Mouse (Mus musculus): ENCODE measurements around the gene Dcdc2a.

The Dcdc2a gene

DNA sequence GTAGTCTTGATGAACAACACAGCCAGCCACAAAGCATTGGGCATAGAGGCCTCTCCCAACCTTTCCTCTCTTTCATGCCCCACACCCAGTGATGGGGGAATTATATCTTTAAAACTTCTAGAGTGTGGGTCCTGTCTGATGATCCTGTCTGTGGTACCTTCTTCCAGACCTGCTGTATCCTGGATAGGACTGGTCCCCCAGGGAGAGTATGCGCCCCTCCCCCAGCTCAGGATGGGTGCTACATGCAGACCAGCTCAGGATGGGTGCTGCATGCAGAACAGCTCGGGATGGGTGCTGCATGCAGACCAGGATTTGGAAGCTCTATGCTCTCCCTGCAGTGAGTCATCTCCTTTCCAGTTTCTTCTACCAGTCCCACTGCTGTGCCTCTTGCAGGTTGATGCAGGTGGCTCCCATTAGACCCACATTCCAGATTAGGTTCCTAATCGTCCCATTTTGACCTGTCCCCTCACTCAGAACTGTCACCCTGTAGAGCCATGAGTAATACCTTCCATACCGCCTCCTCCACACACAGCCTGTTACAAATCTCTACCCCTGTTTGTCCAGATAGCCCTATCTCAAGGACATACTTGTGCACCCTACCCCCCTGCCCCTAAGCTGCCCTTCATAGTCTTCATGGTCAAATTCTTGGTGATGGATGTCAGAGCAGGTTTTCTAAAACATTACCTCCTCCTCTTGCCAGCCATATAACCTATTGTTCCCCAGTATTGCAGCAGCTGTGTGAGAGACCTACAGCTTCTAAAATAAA lies 122.6 kb downstream of the Dcdc2a start:
- DNase-seq (ENCODE audit: low spot score in 2 of 2) = no peak

DNA sequence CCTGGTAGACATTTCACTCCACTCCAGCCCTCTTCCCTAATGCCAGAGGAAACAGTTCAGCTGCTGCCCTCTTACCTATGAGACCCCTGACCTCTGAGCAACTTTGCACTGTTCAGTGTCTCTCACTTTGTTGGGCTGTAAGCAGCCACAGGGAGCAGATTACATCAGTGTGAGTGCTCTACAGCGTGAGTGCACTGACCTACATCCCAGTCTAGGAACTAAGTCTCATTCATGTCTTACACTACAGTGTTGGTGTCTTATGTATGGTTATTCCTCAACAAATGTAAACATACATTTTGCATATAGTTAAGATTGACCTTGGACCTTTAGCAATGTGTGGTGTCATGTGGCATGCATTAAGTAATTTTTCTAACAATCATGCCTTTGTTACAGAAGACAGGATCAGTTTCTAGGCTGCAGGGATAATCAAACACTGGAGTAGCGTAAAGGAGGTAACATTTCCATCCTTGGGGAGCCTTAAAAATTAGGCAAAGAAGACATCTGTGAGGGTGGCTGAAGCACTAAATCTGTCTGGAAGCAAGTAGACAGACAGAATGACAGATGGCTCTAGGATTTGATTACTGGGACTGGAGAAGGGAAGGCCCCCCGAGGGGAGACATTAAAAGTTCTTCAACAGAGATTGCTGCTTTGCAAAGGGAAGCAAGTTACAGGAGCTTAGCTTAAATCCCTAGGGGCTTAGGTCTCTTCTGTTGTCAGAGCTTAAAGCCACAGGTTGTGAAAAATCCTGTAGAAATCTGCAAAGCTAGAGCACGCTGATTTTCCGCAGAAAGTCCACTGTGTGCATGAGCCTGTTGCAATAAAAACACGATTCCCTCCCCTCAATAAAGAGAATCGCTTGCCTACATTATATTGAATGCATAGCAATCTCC lies 130.9 kb downstream of the Dcdc2a start:
- no peak for DNase-seq (ENCODE audit: low spot score in 2 of 2)

DNA sequence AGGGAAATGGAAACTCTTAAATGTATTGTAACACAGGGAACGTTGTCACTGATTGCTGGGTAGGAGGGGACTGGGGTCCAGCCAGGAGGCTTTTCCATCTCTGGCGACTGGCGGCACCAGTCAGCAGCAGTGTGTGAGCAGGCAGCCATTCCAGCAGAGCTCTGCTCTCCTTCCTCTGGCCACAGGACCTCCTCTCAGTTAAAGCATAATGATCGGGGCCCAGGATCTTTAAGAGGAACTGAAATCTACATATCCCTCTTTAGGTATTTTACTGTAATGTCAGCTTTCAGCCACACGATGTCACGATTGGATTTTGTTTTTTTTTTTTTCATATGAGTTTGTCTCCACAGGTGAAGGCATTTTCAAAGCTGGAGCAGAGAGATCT lies 131.5 kb downstream of the Dcdc2a start:
- no peak for DNase-seq (ENCODE audit: low spot score in 2 of 2)

DNA sequence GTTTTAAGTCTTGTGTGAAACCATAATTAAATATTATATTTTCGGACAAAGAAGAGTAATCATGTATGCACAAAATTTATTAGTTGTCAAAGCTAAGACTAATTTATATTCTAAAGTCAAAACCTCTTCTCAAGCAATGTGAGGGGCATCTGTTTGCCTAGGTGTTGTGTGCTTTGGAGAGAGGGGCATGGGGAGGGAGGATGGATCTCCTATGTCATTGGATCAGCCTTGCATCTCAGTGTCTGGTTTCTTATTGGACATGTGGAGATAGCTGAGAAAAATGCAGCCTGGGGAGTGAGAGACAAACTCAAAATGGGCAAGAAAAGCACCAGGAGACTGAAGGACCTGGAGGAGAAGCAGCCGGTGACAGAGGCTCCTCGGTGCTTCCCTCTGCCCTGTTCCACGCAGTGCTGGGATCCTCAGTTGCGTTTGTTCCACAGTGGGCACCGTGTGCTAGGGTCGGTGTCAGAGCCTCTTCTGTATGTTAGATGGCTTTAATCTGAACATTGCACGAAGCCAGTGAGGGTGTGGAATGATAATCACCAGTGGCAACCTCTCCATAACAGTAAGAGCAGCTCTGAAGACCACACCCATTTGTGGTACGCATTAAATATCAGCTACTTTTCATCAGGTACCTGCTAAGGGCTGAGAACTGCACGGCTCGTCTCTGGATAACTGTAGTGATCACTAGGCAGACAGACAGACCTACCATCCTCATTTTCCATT lies 133.8 kb downstream of the Dcdc2a start:
- DNase-seq (ENCODE audit: low spot score in 2 of 2) = no peak

DNA sequence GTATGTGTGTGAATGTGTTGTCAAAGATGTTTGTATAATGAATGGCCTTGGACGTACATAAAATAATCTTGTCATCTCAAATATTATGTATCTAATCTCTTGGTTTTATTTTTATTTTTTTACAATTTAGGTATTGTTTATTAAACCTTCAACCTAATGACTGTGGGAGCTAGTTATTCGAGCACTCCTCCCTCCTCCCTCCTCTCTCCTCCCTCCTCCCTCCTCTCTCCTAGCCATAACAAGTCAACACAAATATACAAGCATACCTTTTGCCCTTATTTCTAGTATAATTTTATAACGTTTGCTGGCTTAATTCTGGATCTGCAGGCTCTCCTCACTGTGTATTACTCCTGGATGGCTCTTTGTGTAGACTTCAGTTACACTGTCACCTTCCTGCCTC lies 134.4 kb downstream of the Dcdc2a start:
- no peak for DNase-seq (ENCODE audit: low spot score in 2 of 2)

DNA sequence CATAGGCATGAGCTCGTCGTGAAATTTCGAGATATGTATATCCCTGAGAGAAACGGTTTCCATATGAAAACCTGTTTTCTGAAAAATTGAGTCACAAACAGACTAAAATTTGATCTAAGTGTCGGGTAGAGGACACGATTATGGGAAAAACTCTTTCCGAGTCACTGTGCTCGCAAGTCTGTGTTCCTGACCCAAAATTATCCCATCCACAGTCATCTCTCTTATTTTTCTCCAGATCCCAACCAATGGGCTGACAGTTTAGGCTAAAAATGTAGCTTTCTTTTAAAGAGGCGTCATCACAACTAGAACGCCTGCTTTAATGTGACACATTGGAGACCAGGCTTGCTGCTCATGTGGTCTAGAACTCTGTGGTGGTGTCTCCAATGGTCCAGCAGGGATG lies 139.9 kb downstream of the Dcdc2a start:
- no peak for DNase-seq (ENCODE audit: low spot score in 2 of 2)

DNA sequence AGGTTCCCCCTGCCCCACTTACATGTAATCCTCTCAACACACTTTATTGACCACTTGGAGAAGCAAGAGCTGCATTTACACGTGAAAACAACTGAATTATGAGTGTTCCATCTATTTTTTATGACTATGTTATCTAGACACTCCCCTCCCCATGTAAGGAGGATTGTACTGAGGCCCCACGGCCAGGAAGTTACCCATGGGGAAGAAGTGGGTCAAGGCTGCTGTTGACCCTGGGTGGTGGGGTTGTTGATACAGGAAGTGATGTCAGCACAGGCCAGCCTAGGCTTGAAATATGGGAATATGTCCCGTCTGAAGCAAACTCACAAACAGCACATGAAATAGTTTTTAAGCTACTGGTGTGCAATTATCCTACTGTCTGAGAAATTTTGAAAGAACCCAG lies 144.1 kb downstream of the Dcdc2a start:
- DNase-seq (ENCODE audit: low spot score in 2 of 2) = no peak

DNA sequence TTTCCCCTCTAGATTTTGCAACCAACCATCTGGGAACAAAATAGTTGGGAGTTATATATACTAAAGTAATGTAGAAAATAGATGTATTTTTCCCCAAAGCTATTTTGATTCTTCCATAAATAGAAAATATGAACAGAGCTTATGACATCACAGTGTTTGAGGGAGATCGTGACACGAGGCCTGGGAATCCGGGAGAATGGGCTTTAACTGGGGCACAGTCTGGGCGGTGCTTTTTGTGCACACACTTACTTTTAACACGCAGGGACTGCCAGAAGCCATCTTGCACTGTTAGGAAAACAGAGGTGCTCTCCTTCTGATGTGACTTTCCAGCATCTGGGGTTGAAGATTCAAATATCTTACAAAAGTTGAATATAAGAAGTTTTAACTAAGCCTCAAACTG lies 151.1 kb downstream of the Dcdc2a start:
- DNase-seq (ENCODE audit: low spot score in 2 of 2) = no peak

DNA sequence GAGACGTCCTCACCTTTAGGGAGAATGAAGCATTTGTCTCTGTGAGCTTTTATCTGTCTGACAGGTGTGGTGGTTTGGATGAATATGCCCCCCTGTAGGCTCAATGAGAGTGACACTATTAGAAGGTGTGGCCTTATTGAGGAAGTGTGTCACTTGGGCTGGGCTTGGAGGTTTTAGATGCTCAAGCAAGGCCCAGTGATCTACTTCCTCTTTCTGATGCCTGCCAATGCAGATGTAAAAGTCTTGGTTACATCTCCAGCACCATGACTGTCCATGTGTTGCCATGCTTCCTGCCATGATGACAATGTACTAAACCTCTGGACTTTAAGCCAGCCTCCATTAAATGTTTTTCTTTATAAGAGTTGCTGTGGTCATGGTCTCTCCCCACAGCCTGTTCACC lies 162.6 kb downstream of the Dcdc2a start:
- no peak for DNase-seq (ENCODE audit: low spot score in 2 of 2)

DNA sequence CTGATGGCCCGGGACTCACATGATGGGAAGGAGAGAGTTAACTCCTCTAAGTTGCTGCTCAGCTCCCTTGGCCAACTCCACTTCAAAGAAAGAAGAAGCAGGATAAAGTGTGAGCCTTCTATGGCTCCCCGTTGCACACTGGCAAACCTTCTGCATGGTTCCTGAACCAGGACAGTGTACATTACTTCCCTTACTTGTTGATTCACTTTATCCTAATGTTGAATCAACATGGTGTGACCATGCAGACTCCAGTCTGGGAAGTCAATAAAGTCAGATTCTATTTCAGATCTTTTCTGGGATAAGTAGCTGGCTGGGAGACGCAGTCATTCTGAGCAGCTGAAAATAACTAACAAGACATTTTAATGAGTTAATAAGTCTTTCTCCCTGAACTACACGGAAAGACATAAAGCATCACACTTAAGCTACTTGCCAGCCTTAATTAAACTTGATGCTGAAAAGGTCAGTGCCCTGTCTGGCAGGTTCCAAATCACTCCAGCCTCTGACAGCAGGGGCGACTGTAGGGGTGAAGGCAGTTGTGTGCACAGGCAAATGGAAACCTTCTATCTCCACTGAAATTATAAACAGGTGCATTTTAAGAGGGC lies 164.5 kb downstream of the Dcdc2a start:
- no peak for DNase-seq (ENCODE audit: low spot score in 2 of 2)

DNA sequence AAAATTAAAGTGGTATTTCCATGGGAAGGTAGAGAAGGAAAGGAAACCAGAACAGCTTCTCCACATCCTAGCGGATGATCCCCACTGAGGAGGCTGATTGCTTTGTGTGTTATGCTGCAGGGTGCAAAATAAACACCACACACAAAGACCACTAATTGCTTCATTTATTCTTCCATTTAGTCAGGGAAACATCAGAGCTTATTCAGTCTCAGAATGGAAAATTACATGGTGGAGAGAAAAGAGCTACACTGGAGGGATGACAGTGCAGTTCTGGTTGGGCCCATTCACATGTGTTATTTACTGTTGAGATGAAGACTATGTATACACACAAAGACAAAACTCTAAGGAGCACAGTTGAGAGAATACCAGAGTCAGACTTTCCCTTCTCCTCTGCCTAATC lies 196.1 kb downstream of the Dcdc2a start:
- DNase-seq (ENCODE audit: low spot score in 2 of 2) = no peak

DNA sequence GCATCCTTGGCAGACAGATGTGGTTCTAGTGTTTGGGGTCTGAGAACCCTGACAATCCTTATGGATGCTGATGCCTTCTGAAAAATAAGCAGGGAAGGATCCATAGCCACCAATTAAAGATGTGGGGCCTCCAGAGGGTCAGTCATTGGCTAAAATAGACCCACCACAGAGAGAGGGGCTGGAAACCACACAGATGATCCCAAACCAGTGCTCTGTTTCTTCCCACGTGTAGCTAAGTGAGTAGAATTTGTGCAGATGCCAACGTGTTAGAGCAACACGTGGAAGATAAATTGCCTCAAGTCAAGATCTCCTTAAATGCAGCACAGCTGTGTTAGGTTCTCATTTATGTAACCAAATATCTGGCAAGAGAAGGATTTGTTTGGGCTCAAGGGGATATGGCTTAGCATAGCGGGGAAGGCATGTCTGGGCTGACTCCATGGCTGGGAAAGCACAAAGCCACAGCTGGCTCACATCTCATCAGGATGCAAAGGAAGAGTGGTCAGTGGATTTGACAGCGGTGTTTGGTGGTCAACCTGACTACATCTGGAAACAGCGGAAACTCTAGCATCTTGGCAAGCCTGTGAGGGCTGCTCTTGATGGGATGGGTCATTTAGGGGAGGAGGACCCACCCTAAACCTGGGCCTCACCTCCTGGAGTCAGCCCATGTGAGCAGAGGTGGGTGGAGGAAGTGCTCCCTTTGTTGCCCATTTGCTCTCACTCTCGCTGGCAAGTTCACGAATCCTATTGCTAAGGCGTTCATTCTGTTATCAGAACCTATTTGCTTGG lies 198.9 kb downstream of the Dcdc2a start:
- no peak for DNase-seq (ENCODE audit: low spot score in 2 of 2)

DNA sequence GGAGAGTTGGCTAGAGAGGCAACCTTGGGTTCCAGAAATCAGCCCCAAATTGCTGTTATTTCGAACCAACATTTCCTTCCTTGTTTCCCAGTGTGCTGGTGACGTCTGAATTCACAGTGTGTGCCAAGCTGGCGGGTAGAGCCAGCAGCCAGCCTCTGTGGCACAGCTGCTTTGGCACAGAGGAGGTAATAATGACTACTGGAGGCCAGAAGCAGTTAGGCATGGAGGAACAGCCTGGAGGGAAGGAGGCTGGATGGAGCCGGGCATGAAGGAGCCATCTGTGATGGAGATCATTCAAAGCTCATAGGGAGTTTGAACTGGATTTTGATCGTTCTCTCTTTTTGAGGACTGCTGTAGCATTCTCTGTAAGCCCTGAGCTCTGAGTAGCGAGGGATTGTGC lies 201.8 kb downstream of the Dcdc2a start:
- DNase-seq (ENCODE audit: low spot score in 2 of 2) = no peak
